Mouse (Mus musculus) megakaryocyte, embryonic 14.5 days (primary cell): Measurements from ENCODE around the gene Rnasek.

Source experiments
- FLI1 ChIP-seq: IDR thresholded peaks from 2 replicates; pipeline ENCODE4 v1.6.1; 2012; ENCODE audit warnings: low read length, inconsistent platforms, mixed read lengths
- GATA1 ChIP-seq: IDR thresholded peaks from 3 replicates; pipeline ENCODE4 v1.6.1; 2012; ENCODE audit warnings: mixed read lengths, low read length, inconsistent platforms, borderline replicate concordance

DNA sequence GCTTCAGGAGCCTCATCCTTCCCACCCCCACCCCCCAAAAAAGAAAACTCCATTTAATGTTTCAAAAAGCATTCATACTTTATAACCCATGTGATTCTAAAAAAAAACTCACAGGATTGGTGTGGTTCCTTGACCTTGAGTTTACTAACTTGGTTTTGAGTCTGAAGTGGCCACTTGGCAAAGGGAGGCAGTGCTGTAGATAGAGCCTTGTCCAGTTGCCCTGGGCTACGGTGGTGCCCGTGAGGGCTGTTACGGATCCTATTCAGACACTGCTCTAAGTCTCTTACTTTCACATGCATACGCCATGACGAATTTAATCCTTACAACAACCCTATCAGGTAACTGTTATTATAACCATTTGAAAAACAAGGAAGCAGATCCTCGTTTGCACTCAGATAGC, 27.7 kb downstream of the Rnasek start:
- no peak for TF ChIP-seq GATA1
- TF ChIP-seq FLI1: no peak
